Mouse (Mus musculus): Measurements from ENCODE around the gene Taf7l. TPM values are rescaled to one million over a fixed set of nuclear protein-coding genes. Genes with fewer than 3 reads are reported as not detected.

Taf7l gene
- 0.35 TPM in 1 of 2 replicates, not detected in the other for polyA plus RNA-seq (2014; fragmentation: Nextera tagmentation; extraction: Ambion mirVana)

DNA sequence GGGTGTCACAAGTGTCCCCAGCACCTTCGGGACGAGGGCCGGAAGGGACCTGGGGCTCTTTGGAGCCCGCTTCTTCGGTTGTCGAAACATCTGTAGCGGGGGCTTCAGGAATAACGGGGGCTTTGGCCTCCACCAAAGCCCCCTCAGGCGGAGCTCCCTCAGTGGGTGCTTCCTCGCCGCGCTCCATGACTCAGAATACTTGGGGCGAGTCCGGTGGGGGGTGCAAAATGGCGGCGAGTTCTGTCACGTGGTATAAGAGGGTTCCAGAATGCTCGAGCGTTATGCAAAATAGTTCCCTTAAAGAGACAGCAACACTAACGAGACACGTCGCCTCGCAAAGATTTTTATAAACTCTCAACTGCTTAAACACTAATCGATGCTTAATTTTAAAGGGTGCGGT, at the start of gene Taf7l:
TSS of gene Taf7l (minus strand) at position 201 of the 400 bp plus-strand sequence.
- Histone ChIP-seq H3K36me3 (ENCODE audit: control insufficient read depth, insufficient read depth, low read length) (no peaks in the 10 kb centered on the region), H3K4me1 (ENCODE audit: control insufficient read depth, insufficient read depth, low read length) (no peaks in the 10 kb centered on the region), H3K9me3 (ENCODE audit: control insufficient read depth, low read length) (peaks cover 17% of the 10 kb centered on the region; the same call in 1 of the 2 replicates), H3K27me3 (replicated peaks; ENCODE audit: control insufficient read depth, insufficient read depth, low read length) (no peaks in the 10 kb centered on the region), H3K4me2 (ENCODE audit: low read depth, low read length) (no peak within 1 kb of the TSS; the same call in 1 of the 2 replicates), H3K27ac (replicated peaks; ENCODE audit: low read depth, low read length) (no peak within 1 kb of the TSS), H3K4me3 (ENCODE audit: low read depth, low read length) (no peak within 1 kb of the TSS), H3K9ac (ENCODE audit: low read depth, low read length) (no peak within 1 kb of the TSS)
- 91% methylated on average over 25 of the region's 25 CpGs for WGBS
- DNase-seq (ENCODE audit: low spot score), result no peak
- no peak for ATAC-seq (ENCODE audit: low read depth)

DNA sequence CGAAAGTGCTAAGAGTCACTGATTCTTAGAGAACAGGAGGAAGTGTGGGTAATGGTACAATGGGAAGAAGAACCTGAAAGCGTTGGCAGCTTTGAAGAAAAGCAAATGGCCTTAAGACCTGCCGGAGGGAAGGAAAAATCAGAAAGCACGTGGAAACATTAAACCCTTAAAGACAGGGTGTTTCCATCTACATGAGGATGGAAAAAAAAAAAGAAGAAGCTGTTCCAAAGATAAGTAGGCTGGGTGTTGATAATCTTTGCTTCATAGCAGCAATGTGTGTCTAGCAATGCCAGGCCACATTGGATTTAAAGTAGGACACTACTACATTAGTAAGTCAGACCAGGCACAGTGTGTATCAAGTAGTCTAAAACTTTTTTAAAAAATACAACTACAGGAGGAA, 49.0 kb upstream of the Taf7l start:
- H3K36me3 ChIP-seq (ENCODE audit: control insufficient read depth, insufficient read depth, low read length), result no peaks in the 10 kb centered on the region
- no peak overlapping the region for H3K4me3 ChIP-seq (ENCODE audit: low read depth, low read length)
- DNase-seq (ENCODE audit: low spot score) (no peak), ATAC-seq (ENCODE audit: low read depth) (no peak)
- no peak overlapping the region for H3K27ac ChIP-seq (replicated peaks; ENCODE audit: low read depth, low read length)
- no peaks in the 10 kb centered on the region for H3K4me1 ChIP-seq (ENCODE audit: control insufficient read depth, insufficient read depth, low read length)
- no peaks in the 10 kb centered on the region for H3K27me3 ChIP-seq (replicated peaks; ENCODE audit: control insufficient read depth, insufficient read depth, low read length)
- no peak overlapping the region for H3K4me2 ChIP-seq (ENCODE audit: low read depth, low read length)
- H3K9me3 ChIP-seq (ENCODE audit: control insufficient read depth, low read length), result no peaks in the 10 kb centered on the region
- no peak overlapping the region for H3K9ac ChIP-seq (ENCODE audit: low read depth, low read length)
- 78% methylated on average over 4 of the region's 4 CpGs for WGBS

DNA sequence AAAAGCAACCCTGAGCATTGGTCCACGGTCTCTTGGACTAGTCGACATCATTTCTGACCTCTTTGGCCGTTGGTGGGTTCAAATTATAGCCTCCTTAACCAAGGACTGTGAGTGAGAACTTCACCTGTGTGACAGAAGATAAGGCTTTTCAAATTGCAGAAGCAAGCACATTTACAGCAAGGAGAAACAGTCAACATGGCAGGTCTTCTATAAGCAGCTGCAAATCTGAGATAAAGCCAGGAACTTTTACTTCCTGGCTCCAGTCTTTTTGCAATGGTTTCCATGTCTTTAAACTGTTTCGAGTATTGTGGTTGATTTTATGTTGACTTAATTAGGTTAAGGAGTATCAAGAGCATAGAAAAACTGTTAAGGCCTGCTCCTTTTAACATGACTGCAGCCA, 47.5 kb upstream of the Taf7l start:
- Histone ChIP-seq H3K4me1 (ENCODE audit: control insufficient read depth, insufficient read depth, low read length) (no peaks in the 10 kb centered on the region), H3K4me2 (ENCODE audit: low read depth, low read length) (no peak overlapping the region), H3K27ac (replicated peaks; ENCODE audit: low read depth, low read length) (no peak overlapping the region), H3K4me3 (ENCODE audit: low read depth, low read length) (no peak overlapping the region), H3K9ac (ENCODE audit: low read depth, low read length) (no peak overlapping the region), H3K9me3 (ENCODE audit: control insufficient read depth, low read length) (no peaks in the 10 kb centered on the region), H3K36me3 (ENCODE audit: control insufficient read depth, insufficient read depth, low read length) (no peaks in the 10 kb centered on the region), H3K27me3 (replicated peaks; ENCODE audit: control insufficient read depth, insufficient read depth, low read length) (no peaks in the 10 kb centered on the region)
- ATAC-seq (ENCODE audit: low read depth) (no peak), DNase-seq (ENCODE audit: low spot score) (no peak)
- 72% methylated on average over 4 of the region's 4 CpGs for WGBS

DNA sequence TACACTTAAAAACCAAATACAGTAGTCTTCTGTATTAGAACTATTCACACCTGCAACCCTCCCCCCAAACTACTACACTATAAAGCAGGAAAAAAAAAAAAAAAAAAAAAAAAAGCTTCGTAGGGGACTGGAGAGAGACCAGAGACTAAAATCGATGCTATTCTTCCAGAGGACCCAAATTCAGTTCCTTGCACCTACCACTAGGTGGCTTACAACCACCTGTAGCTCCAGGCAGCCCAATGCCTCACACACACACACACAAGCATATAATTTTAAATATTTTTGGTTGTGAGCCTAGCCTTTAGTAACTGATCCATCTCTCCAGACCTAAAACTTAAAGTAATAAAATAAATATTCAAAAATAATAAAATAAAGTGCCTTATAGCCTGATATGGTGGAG, 33.2 kb upstream of the Taf7l start:
- H3K36me3 ChIP-seq (ENCODE audit: control insufficient read depth, insufficient read depth, low read length), result no peaks in the 10 kb centered on the region
- ATAC-seq (ENCODE audit: low read depth) (no peak), DNase-seq (ENCODE audit: low spot score) (no peak)
- WGBS, result 34% methylated on average over 2 of the region's 2 CpGs
- H3K27me3 ChIP-seq (replicated peaks; ENCODE audit: control insufficient read depth, insufficient read depth, low read length), result no peaks in the 10 kb centered on the region
- H3K4me3 ChIP-seq (ENCODE audit: low read depth, low read length), result no peak overlapping the region
- H3K9me3 ChIP-seq (ENCODE audit: control insufficient read depth, low read length), result no peaks in the 10 kb centered on the region
- H3K27ac ChIP-seq (replicated peaks; ENCODE audit: low read depth, low read length), result no peak overlapping the region
- H3K4me2 ChIP-seq (ENCODE audit: low read depth, low read length), result no peak overlapping the region
- no peak overlapping the region for H3K9ac ChIP-seq (ENCODE audit: low read depth, low read length)
- H3K4me1 ChIP-seq (ENCODE audit: control insufficient read depth, insufficient read depth, low read length), result no peaks in the 10 kb centered on the region

DNA sequence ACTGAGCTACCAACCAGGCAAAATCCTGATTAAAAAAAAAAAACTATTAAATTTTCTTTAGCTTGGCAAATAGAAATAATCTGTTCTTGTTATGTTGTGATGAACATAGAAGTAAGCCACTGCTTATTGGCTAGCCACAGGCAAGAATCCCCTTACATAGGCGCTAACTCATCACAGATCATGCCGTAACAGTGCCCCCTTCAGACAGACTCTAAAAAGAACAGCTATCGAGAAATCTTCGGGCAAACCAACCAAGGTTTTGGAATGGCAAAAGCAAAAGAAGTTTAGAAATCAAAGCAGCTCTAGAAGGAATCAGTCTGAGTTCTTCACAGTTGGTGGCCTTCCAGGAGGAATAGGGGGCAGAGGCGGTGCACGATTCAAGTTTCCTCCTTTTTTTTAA, 31.7 kb upstream of the Taf7l start:
- H3K9ac ChIP-seq (ENCODE audit: low read depth, low read length), result no peak overlapping the region
- no peak for DNase-seq (ENCODE audit: low spot score)
- H3K27me3 ChIP-seq (replicated peaks; ENCODE audit: control insufficient read depth, insufficient read depth, low read length), result no peaks in the 10 kb centered on the region
- H3K4me3 ChIP-seq (ENCODE audit: low read depth, low read length), result no peak overlapping the region
- WGBS, result 62% methylated on average over 6 of the region's 6 CpGs
- no peak overlapping the region for H3K4me2 ChIP-seq (ENCODE audit: low read depth, low read length)
- H3K27ac ChIP-seq (replicated peaks; ENCODE audit: low read depth, low read length), result no peak overlapping the region
- no peaks in the 10 kb centered on the region for H3K4me1 ChIP-seq (ENCODE audit: control insufficient read depth, insufficient read depth, low read length)
- no peaks in the 10 kb centered on the region for H3K9me3 ChIP-seq (ENCODE audit: control insufficient read depth, low read length)
- ATAC-seq (ENCODE audit: low read depth), result no peak
- H3K36me3 ChIP-seq (ENCODE audit: control insufficient read depth, insufficient read depth, low read length), result no peaks in the 10 kb centered on the region

DNA sequence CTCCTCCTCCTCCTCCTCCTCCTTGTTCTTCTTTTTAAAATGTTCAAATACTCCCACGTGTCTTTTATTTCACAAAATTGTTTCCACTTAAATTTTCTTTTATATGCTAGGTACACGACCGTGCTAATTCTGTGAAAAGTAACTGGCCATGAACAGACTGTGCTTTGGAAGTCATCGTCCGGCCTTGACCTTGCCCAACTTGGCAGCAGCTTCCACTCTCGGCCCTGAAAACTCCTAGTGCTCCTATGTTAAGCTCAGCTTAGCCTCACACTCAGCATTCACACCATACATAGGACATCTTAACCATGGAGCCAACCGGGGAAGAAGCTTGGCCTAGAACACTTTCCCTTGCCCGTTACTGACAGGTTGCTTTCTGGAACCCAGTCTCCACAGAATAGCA, 24.4 kb upstream of the Taf7l start:
- Histone ChIP-seq H3K4me2 (ENCODE audit: low read depth, low read length) (no peak overlapping the region), H3K4me3 (ENCODE audit: low read depth, low read length) (no peak overlapping the region), H3K4me1 (ENCODE audit: control insufficient read depth, insufficient read depth, low read length) (no peaks in the 10 kb centered on the region), H3K36me3 (ENCODE audit: control insufficient read depth, insufficient read depth, low read length) (no peaks in the 10 kb centered on the region), H3K9ac (ENCODE audit: low read depth, low read length) (no peak overlapping the region), H3K27me3 (replicated peaks; ENCODE audit: control insufficient read depth, insufficient read depth, low read length) (no peaks in the 10 kb centered on the region), H3K9me3 (ENCODE audit: control insufficient read depth, low read length) (no peaks in the 10 kb centered on the region), H3K27ac (replicated peaks; ENCODE audit: low read depth, low read length) (no peak overlapping the region)
- no peak for ATAC-seq (ENCODE audit: low read depth)
- no peak for DNase-seq (ENCODE audit: low spot score)
- 81% methylated on average over 8 of the region's 8 CpGs for WGBS

DNA sequence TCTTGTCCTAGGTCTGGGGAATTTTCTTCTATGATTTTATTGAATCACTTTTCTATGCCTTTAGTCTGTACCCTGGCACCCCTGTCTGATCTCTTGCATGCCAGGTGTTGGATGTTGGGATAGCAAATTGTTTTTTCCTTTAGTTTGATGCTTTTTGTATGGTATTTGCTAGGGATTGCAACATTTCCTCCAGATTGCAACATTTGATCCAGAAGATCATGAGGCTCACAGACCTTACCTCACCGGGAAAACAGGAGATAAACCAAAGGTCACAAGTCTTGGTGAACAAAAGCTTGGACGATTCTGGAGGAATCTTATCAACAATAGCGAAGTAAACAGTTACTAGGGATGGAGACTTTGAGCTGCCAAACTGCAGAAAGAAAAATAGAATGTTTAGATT, 5.4 kb upstream of the Taf7l start:
- H3K9me3 ChIP-seq (ENCODE audit: control insufficient read depth, low read length), result no peaks in the 10 kb centered on the region
- WGBS, result 68% methylated on average over 3 of the region's 3 CpGs

DNA sequence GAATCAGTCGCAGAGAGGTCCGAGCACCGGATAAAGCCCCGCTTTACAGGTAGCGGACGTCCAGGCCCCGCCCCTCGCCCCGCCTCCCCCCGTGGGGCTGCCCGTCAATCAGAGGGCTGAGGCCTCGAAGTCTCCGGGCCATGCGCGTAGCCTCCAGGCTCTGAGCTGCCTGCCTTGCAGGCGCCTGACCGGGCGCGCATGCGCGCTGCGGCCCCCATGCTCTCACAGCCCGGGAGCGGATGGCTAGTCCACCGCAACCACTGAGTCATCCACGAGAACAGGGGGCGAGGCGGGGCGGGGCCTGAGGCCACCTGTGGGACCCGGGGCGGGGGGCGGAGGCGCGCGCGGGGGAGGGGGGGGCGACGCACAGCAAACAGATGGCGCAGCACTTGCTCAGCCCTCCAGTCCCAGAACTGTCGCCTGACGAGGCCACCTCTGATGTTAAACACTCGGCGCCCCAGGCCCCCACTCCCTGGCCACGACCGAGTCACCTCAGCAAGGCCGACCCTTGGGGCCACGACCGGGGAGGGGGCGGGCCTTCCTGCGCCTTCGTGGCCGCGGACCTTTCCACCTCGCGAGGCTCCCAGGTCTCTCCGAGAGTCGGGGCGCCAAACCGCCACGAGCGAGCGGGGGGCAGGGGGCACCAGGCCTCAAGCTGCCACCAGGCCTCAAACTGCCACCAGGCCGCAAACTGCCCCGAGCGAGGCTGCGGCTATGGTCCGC, 1.1 kb downstream of the Taf7l start:
- no peak overlapping the region for H3K4me3 ChIP-seq (ENCODE audit: low read depth, low read length)
- H3K27ac ChIP-seq (replicated peaks; ENCODE audit: low read depth, low read length), result no peak overlapping the region
- DNase-seq (ENCODE audit: low spot score), result peak; percentile 3
- 79% methylated on average over 15 of the region's 67 CpGs for WGBS
- H3K9me3 ChIP-seq (ENCODE audit: control insufficient read depth, low read length), result peaks cover 17% of the 10 kb centered on the region; the same call in 1 of the 2 replicates
- H3K27me3 ChIP-seq (replicated peaks; ENCODE audit: control insufficient read depth, insufficient read depth, low read length), result no peaks in the 10 kb centered on the region
- no peaks in the 10 kb centered on the region for H3K36me3 ChIP-seq (ENCODE audit: control insufficient read depth, insufficient read depth, low read length)
- H3K4me2 ChIP-seq (ENCODE audit: low read depth, low read length), result peak overlapping the region; percentile 18
- H3K4me1 ChIP-seq (ENCODE audit: control insufficient read depth, insufficient read depth, low read length), result no peaks in the 10 kb centered on the region
- ATAC-seq (ENCODE audit: low read depth), result no peak
- no peak overlapping the region for H3K9ac ChIP-seq (ENCODE audit: low read depth, low read length)

More for the DNA sequence above, 5.4 kb upstream of the Taf7l start:
- no peak overlapping the region for H3K9ac ChIP-seq (ENCODE audit: low read depth, low read length)
- no peak overlapping the region for H3K4me3 ChIP-seq (ENCODE audit: low read depth, low read length)
- no peak overlapping the region for H3K27ac ChIP-seq (replicated peaks; ENCODE audit: low read depth, low read length)
- H3K36me3 ChIP-seq (ENCODE audit: control insufficient read depth, insufficient read depth, low read length), result no peaks in the 10 kb centered on the region
- no peaks in the 10 kb centered on the region for H3K4me1 ChIP-seq (ENCODE audit: control insufficient read depth, insufficient read depth, low read length)
- no peaks in the 10 kb centered on the region for H3K27me3 ChIP-seq (replicated peaks; ENCODE audit: control insufficient read depth, insufficient read depth, low read length)
- ATAC-seq (ENCODE audit: low read depth) (no peak), DNase-seq (ENCODE audit: low spot score) (no peak)
- no peak overlapping the region for H3K4me2 ChIP-seq (ENCODE audit: low read depth, low read length)

DNA sequence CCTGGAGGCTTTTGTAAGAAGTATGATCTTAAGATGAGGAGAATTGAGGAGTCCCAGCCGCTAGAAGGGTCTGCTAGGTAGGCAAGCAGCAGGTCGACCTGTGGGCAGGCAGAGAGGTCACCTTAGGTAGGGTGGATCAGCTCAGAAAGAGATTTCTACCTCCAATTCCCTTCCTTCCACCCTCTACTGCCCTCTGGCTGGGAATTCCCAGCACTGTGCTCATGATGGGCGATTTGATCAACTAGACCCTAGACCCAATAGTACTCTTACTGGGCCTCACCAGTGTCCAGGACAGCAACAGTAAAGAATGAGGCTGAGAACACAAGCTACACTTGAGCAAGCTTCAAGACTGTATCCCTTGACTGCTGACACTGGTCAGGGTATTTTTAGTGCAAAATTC, 49.0 kb downstream of the Taf7l start:
- Histone ChIP-seq H3K27ac (replicated peaks; ENCODE audit: low read depth, low read length) (no peak overlapping the region), H3K4me1 (ENCODE audit: control insufficient read depth, insufficient read depth, low read length) (no peaks in the 10 kb centered on the region), H3K36me3 (ENCODE audit: control insufficient read depth, insufficient read depth, low read length) (no peaks in the 10 kb centered on the region), H3K9me3 (ENCODE audit: control insufficient read depth, low read length) (no peaks in the 10 kb centered on the region), H3K4me3 (ENCODE audit: low read depth, low read length) (no peak overlapping the region), H3K27me3 (replicated peaks; ENCODE audit: control insufficient read depth, insufficient read depth, low read length) (no peaks in the 10 kb centered on the region), H3K9ac (ENCODE audit: low read depth, low read length) (no peak overlapping the region), H3K4me2 (ENCODE audit: low read depth, low read length) (no peak overlapping the region)
- ATAC-seq (ENCODE audit: low read depth), result no peak
- 63% methylated on average over 3 of the region's 3 CpGs for WGBS
- no peak for DNase-seq (ENCODE audit: low spot score)
